In genomic region chr13:119656846-119657416, GRCm38 (mm10) we compare ENCODE assay signal across 26 mouse cellular contexts. TPM values are rescaled to one million over a fixed set of nuclear protein-coding genes. Genes with fewer than 3 reads are reported as not detected.
DNase-seq lines count a peak whose midpoint lies in the region; ATAC-seq and TF ChIP-seq lines count a peak whose summit lies in the region.
"Had no signal": no experiment of that assay in that cellular context is flagged by ENCODE, and none has a peak within 500 bp of the region (broad histone marks: within the 10 kb centered on the region; RNA-seq: fewer than 3 reads in every experiment).

No protein-coding gene starts in this region.

- peak; percentile 12 to 19 for DNase-seq in cerebellum, adult 18-20 months
- no peak for DNase-seq in cerebellum, adult 9-10 months
- peak; percentile 75 for DNase-seq in Patski (ENCODE audit: low read depth, low spot score)
- peak; percentile 53 for DNase-seq in adrenal gland, postnatal 14 days
- peak; percentile 17 for DNase-seq in forelimb bud, embryonic 11.5 days (ENCODE audit: low read depth, low spot score)
- DNase-seq in left cerebral cortex, adult 11 months (ENCODE audit: low spot score), result no peak
- DNase-seq in layer of hippocampus, postnatal 25 days (ENCODE audit: extremely low spot score in 1 of 2, low spot score in 1 of 2), result no peak
- DNase-seq: gastrocnemius, postnatal 10 days; heart, adult 11 months; kidney, adult 8-10 months; kidney, postnatal 10 days; layer of hippocampus, postnatal 36 days; lung, adult 18-20 months; lung, postnatal 10 days; right cerebral cortex, postnatal 4 days; thymus, postnatal 25 days had no signal

- peak; percentile 18 for TF ChIP-seq CTCF in Patski (IDR thresholded peaks at IDR 0.05)

- CTCF ChIA-PET in Patski (lab: Charles Lee), result interaction anchor here (0.7 to 1.6 kb wide), 5 partner anchors 9 to 33 kb away, joined by 3 to 15 read pairs (median 5); partner anchors contain the start of gene Hmgcs1

- in situ Hi-C loops in Patski (cut with MboI; ENCODE audit: low pct_unique_long_range_greater_than_20kb), result no loop called here

- peak; percentile 88 for ATAC-seq in Patski
- ATAC-seq: forebrain, embryonic 13.5 days; intestine, embryonic 15.5 days; liver, embryonic 12.5 days; midbrain, embryonic 16.5 days had no signal

- H3K27me3 ChIP-seq in Patski, result no peaks in the 10 kb centered on the region
- H3K27me3 ChIP-seq: embryonic facial prominence, embryonic 12.5 days; forebrain, embryonic 13.5 days; hindbrain, embryonic 15.5 days; intestine, embryonic 15.5 days; limb, embryonic 12.5 days; liver, embryonic 12.5 days; neural tube, embryonic 13.5 days had no signal

- POLR2A ChIA-PET in Patski (lab: Charles Lee), result no interaction called here

RNA-seq across cellular contexts. Expression of gene Hmgcs1, which starts 33.2 kb away (rescaled TPM):
- 64.9 TPM for polyA plus RNA-seq in Patski (2021)
- total RNA-seq in adrenal gland, postnatal 14 days (2021), result 221 and 312 TPM in 2 replicates
- 100 to 1,000 TPM; 267 to 285 TPM for total RNA-seq in layer of hippocampus, postnatal 25 days (2021)

RNA-seq across cellular contexts. Expression of gene Ccl28, which starts 33.3 kb away (rescaled TPM):
- polyA plus RNA-seq in Patski (2021), result 0.03 TPM
- 0.34 and 0.78 TPM in 2 replicates for total RNA-seq in adrenal gland, postnatal 14 days (2021)
- 1 to 10 TPM; 1.4 to 1.8 TPM for total RNA-seq in layer of hippocampus, postnatal 25 days (2021)
- polyA plus RNA-seq: heart, embryonic 11.5 days; liver, embryonic 12.5 days; myocyte had no signal

Comparison
In these comparisons a context has a peak if more than half of its experiments do, and no peak if none do; other contexts are left out.
1. DNase-seq: peak in cerebellum, adult 18-20 months (2 of 2), Patski (single experiment), adrenal gland, postnatal 14 days (single experiment) and forelimb bud, embryonic 11.5 days (single experiment); none in cerebellum, adult 9-10 months (single experiment), left cerebral cortex, adult 11 months (single experiment) and layer of hippocampus, postnatal 25 days (0 of 2).